Mouse (Mus musculus) regulatory T cell (primary cell): ENCODE results near the gene C2cd3.
"Not testable (repeated sequence)": the region's sequence is repeated elsewhere in the genome, so short reads cannot be mapped to it uniquely, and the experiment has no call there.

Experiments
- in situ Hi-C: fragments of 300-600 bp; cut with MboI, MseI; formaldehyde crosslinking; loops from one replicate; pipeline ENCODE4 v1.15.1; 2025; ENCODE audit warnings: high pct_unique_total_duplicates

Gene C2cd3

GRCm38 (mm10) chr7:100468761-100469160, 96.7 kb downstream of the C2cd3 start:
- in situ Hi-C loops: no loop called here

- in situ Hi-C loops: no loop called here
These were observed 97.5 kb downstream of the C2cd3 start for GRCm38 (mm10) chr7:100469502-100469901.

GRCm38 (mm10) chr7:100470796-100471406, 98.9 kb downstream of the C2cd3 start:
- in situ Hi-C loops: no loop called here

- in situ Hi-C loops: no loop called here
These were observed 99.4 kb downstream of the C2cd3 start for GRCm38 (mm10) chr7:100471407-100471797.

- in situ Hi-C loops: no loop called here
These were observed 100.7 kb downstream of the C2cd3 start, which contains the start of gene Ucp3 for GRCm38 (mm10) chr7:100472777-100473176. Ucp3 (plus strand) TSS chr7:100472990.

GRCm38 (mm10) chr7:100473846-100474454, 101.9 kb downstream of the C2cd3 start:
- in situ Hi-C loops: no loop called here

- in situ Hi-C loops: no loop called here
These were observed 102.6 kb downstream of the C2cd3 start for GRCm38 (mm10) chr7:100474680-100475079.

GRCm38 (mm10) chr7:100479100-100479822, 107.2 kb downstream of the C2cd3 start:
- in situ Hi-C loops: no loop called here

- in situ Hi-C loops: no loop called here
These were observed 107.8 kb downstream of the C2cd3 start for GRCm38 (mm10) chr7:100479823-100480164.

- in situ Hi-C loops: no loop called here
These were observed 108.1 kb downstream of the C2cd3 start for GRCm38 (mm10) chr7:100480175-100480574.

GRCm38 (mm10) chr7:100482046-100482445, 110.0 kb downstream of the C2cd3 start:
- in situ Hi-C loops: not testable (repeated sequence)

GRCm38 (mm10) chr7:100484493-100484892, 112.5 kb downstream of the C2cd3 start:
- in situ Hi-C loops: no loop called here

- in situ Hi-C loops: no loop called here
These were observed 115.3 kb downstream of the C2cd3 start for GRCm38 (mm10) chr7:100487301-100487700.

GRCm38 (mm10) chr7:100488474-100489048, 116.5 kb downstream of the C2cd3 start:
- in situ Hi-C loops: no loop called here

- in situ Hi-C loops: no loop called here
These were observed 120.5 kb downstream of the C2cd3 start for GRCm38 (mm10) chr7:100492391-100493116.

- in situ Hi-C loops: no loop called here
These were observed 121.1 kb downstream of the C2cd3 start, which contains the start of gene Ucp2 for GRCm38 (mm10) chr7:100493117-100493483. Ucp2 (plus strand) TSS chr7:100493337.

GRCm38 (mm10) chr7:100493484-100494414, 121.7 kb downstream of the C2cd3 start:
- in situ Hi-C loops: no loop called here

GRCm38 (mm10) chr7:100494415-100494831, 122.4 kb downstream of the C2cd3 start:
- in situ Hi-C loops: no loop called here

- in situ Hi-C loops: no loop called here
These were observed 123.0 kb downstream of the C2cd3 start for GRCm38 (mm10) chr7:100495042-100495441.

- in situ Hi-C loops: no loop called here
These were observed 123.7 kb downstream of the C2cd3 start for GRCm38 (mm10) chr7:100495581-100496251.
